Mouse (Mus musculus) myocyte (in vitro differentiated cells): ENCODE data around the gene Vps13d. TPM values are rescaled to one million over a fixed set of nuclear protein-coding genes. Genes with fewer than 3 reads are reported as not detected.
A peak's percentile ranks its signal among the peaks of the same experiment; 100 is the strongest.

Experiments
- H3K27me3 ChIP-seq: one replicate; pipeline ENCODE4 v1.6.1; 2011; ENCODE audit not compliant: control insufficient read depth, insufficient read depth, insufficient read length
- H3K36me3 ChIP-seq: one replicate; pipeline ENCODE4 v1.6.1; 2011; ENCODE audit not compliant: control insufficient read depth, insufficient read depth
- H3K4me2 ChIP-seq: one replicate; pipeline ENCODE4 v1.6.1; 2011; ENCODE audit warnings: low read depth, control low read depth
- H3K4me3 ChIP-seq: one replicate; pipeline ENCODE4 v1.5.1; 2011; ENCODE audit warnings: mild to moderate bottlenecking, control low read depth, moderate library complexity
- H3K79me2 ChIP-seq: one replicate; pipeline ENCODE4 v1.6.1; 2011; ENCODE audit not compliant: control insufficient read depth, insufficient read depth
- H3ac ChIP-seq: one replicate; pipeline ENCODE4 v1.6.1; 2011; ENCODE audit not compliant: control insufficient read depth, insufficient read length
- CEBPB ChIP-seq: IDR thresholded peaks from 2 replicates; pipeline ENCODE4 v1.6.1; 2011; ENCODE audit warnings: mild to moderate bottlenecking, moderate library complexity; ENCODE audit not compliant: poor library complexity, insufficient read depth, severe bottlenecking
- E2F4 ChIP-seq: IDR thresholded peaks from one replicate; pipeline ENCODE4 v1.6.1; 2011; ENCODE audit warnings: mild to moderate bottlenecking, control low read depth, moderate library complexity; ENCODE audit not compliant: insufficient read depth
- MAX ChIP-seq: IDR thresholded peaks from one replicate; pipeline ENCODE4 v1.6.1; 2011; ENCODE audit warnings: low read depth, mild to moderate bottlenecking, control low read depth
- MYOD1 ChIP-seq, 3 experiments: IDR thresholded peaks; one replicate each; pipeline ENCODE4 v1.6.1; 2011; ENCODE audit warnings: control low read depth in 2 of 3, low read depth in 2 of 3, mild to moderate bottlenecking in 2 of 3, moderate library complexity in 1 of 3; ENCODE audit not compliant: insufficient read length in 2 of 3, control insufficient read depth in 1 of 3
- MYOG ChIP-seq, 3 experiments: IDR thresholded peaks; one replicate each; pipeline ENCODE4 v1.6.1; 2011; ENCODE audit warnings: control low read depth in 2 of 3, low read depth in 2 of 3, mild to moderate bottlenecking in 2 of 3; ENCODE audit not compliant: insufficient read length in 2 of 3, control insufficient read depth in 1 of 3, insufficient read depth in 1 of 3
- POLR2A ChIP-seq: IDR thresholded peaks from one replicate; pipeline ENCODE4 v1.6.1; 2011; ENCODE audit warnings: low read depth, mild to moderate bottlenecking, control low read depth, moderate library complexity; ENCODE audit not compliant: insufficient read length
- POLR2AphosphoS2 ChIP-seq: IDR thresholded peaks from one replicate; pipeline ENCODE4 v1.6.1; 2011; ENCODE audit warnings: low read depth, control low read depth; ENCODE audit not compliant: insufficient read length
- REST ChIP-seq: IDR thresholded peaks from one replicate; pipeline ENCODE4 v1.6.1; 2011; ENCODE audit warnings: mild to moderate bottlenecking, control low read depth, moderate library complexity; ENCODE audit not compliant: insufficient read depth, insufficient read length
- SRF ChIP-seq: IDR thresholded peaks from one replicate; pipeline ENCODE4 v1.6.1; 2011; ENCODE audit warnings: low read depth; ENCODE audit not compliant: control insufficient read depth, insufficient read length
- TCF12 ChIP-seq: IDR thresholded peaks from one replicate; pipeline ENCODE4 v1.6.1; 2011; ENCODE audit warnings: mild to moderate bottlenecking, control low read depth; ENCODE audit not compliant: poor library complexity, insufficient read depth, severe bottlenecking
- TCF3 ChIP-seq: IDR thresholded peaks from one replicate; pipeline ENCODE4 v1.6.1; 2011; ENCODE audit warnings: low read depth, control low read depth; ENCODE audit not compliant: insufficient read length
- USF1 ChIP-seq: IDR thresholded peaks from one replicate; pipeline ENCODE4 v1.6.1; 2011; ENCODE audit warnings: low read depth, mild to moderate bottlenecking, control low read depth, moderate library complexity
- polyA plus RNA-seq: library from polyadenylated mRNA; unstranded; fragments of >200 nt; fragmentation: generic; extraction: Trizol; gene quantifications from one replicate; pipeline ENCODE4 v1.2.1, GENCODE M21; 2012; ENCODE audit warnings: missing spikeins

Gene Vps13d
- polyA plus RNA-seq, 1 experiment, result 20.0 TPM

DNA sequence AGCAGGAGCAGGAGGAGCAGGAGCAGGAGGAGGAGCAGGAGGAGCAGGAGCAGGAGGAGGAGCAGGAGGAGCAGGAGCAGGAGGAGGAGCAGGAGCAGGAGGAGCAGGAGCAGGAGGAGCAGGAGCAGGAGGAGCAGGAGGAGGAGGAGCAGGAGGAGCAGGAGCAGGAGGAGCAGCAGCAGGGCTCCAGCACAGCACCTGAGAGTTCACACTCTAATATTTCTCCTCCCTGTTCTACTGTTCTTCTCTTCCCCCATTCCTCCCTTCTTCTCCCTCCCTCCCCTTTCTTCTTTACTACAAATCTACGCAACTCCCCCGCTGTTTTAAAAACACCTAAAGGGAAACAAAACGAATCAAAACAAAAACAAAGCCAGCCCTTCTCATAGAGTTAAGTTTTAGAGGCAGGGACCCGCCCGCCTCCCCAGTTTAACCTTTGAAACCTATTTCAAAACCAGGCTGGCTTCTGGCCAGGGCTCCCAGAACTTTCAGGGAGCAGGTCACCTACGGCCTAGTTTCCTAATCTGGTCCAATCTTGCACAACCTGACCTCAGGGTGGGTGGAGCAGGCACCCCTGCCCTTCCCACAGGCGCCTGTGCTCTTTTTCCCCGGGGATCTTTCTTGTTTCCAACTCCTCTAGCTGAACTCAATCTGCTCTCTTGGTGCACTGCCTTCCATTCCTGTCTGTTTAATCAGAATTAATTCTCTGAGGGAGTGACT lies 234.5 kb downstream of the Vps13d start:
- H3K27me3 ChIP-seq, result no peaks in the 10 kb centered on the region
- H3K79me2 ChIP-seq, result no peaks in the 10 kb centered on the region
- H3K36me3 ChIP-seq, result no peaks in the 10 kb centered on the region
- H3K4me2 ChIP-seq, result no peak overlapping the region
- no peak overlapping the region for H3K4me3 ChIP-seq
- H3ac ChIP-seq, result no peak overlapping the region
- TF ChIP-seq USF1 (no peak), MAX (no peak), CEBPB (no peak), SRF (no peak), MYOD1 (IDR thresholded peaks at IDR 0.05; ENCODE audit: control insufficient read depth in 1 of 3, insufficient read length in 2 of 3, low read depth in 2 of 3) (no peak), POLR2AphosphoS2 (no peak), REST (no peak), MYOG (IDR thresholded peaks at IDR 0.05; ENCODE audit: control insufficient read depth in 1 of 3, insufficient read depth in 1 of 3, insufficient read length in 2 of 3, low read depth in 2 of 3) (no peak), TCF3 (no peak), E2F4 (no peak), POLR2A (no peak), TCF12 (no peak)

DNA sequence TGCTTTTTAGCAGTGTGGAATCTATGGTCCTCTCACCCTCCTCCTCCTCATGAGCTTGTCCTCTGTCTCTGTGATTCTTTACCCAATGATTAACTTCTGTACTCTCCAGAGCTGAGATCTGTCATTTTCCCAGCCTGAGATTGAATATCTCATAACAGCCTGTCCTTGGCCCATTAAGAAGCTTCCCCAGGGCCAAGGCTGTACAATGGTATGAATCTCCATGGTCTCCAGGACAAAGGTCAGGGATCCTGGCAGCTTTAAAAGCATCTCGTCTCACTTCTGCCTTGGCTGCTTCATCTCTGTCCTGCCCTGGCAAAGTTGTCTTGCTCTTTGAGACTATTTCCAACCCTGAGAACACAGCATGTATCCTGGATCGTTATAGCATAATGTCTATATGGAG lies 237.1 kb downstream of the Vps13d start:
- Histone ChIP-seq H3K79me2 (no peaks in the 10 kb centered on the region), H3K27me3 (no peaks in the 10 kb centered on the region), H3K36me3 (no peaks in the 10 kb centered on the region), H3K4me2 (no peak overlapping the region), H3ac (no peak overlapping the region), H3K4me3 (no peak overlapping the region)
- TF ChIP-seq MAX (no peak), MYOD1 (IDR thresholded peaks at IDR 0.05; ENCODE audit: control insufficient read depth in 1 of 3, insufficient read length in 2 of 3, low read depth in 2 of 3) (no peak), SRF (no peak), USF1 (no peak), CEBPB (no peak), POLR2A (no peak), TCF12 (no peak), E2F4 (no peak), REST (no peak), TCF3 (no peak), MYOG (IDR thresholded peaks at IDR 0.05; ENCODE audit: control insufficient read depth in 1 of 3, insufficient read depth in 1 of 3, insufficient read length in 2 of 3, low read depth in 2 of 3) (no peak), POLR2AphosphoS2 (no peak)

GRCm38 (mm10) chr4:144957186-144957585 lies 237.6 kb downstream of the Vps13d start:
- H3K36me3 ChIP-seq, result no peaks in the 10 kb centered on the region
- H3K4me3 ChIP-seq, result no peak overlapping the region
- H3ac ChIP-seq, result no peak overlapping the region
- H3K79me2 ChIP-seq, result no peaks in the 10 kb centered on the region
- H3K4me2 ChIP-seq, result no peak overlapping the region
- TF ChIP-seq E2F4, result no peak
- 0 out of 2 replicates have a peak, but pooled peaks have one; percentile 40 for TF ChIP-seq CEBPB
- no peaks in the 10 kb centered on the region for H3K27me3 ChIP-seq

GRCm38 (mm10) chr4:144956293-144956692 lies 238.5 kb downstream of the Vps13d start:
- no peaks in the 10 kb centered on the region for H3K36me3 ChIP-seq
- no peak overlapping the region for H3ac ChIP-seq
- no peaks in the 10 kb centered on the region for H3K27me3 ChIP-seq
- TF ChIP-seq POLR2AphosphoS2 (no peak), TCF3 (no peak), TCF12 (no peak), MYOG (IDR thresholded peaks at IDR 0.05; ENCODE audit: control insufficient read depth in 1 of 3, insufficient read depth in 1 of 3, insufficient read length in 2 of 3, low read depth in 2 of 3) (no peak), CEBPB (no peak), REST (no peak), E2F4 (no peak), USF1 (no peak), MYOD1 (IDR thresholded peaks at IDR 0.05; ENCODE audit: control insufficient read depth in 1 of 3, insufficient read length in 2 of 3, low read depth in 2 of 3) (no peak), SRF (no peak)
- H3K79me2 ChIP-seq, result no peaks in the 10 kb centered on the region
- no peak overlapping the region for H3K4me2 ChIP-seq
- H3K4me3 ChIP-seq, result no peak overlapping the region

GRCm38 (mm10) chr4:144955863-144956262 lies 238.9 kb downstream of the Vps13d start:
- Histone ChIP-seq H3K4me2 (no peak overlapping the region), H3K27me3 (no peaks in the 10 kb centered on the region), H3ac (no peak overlapping the region)

More at GRCm38 (mm10) chr4:144955863-144956262, 238.9 kb downstream of the Vps13d start:
- H3K4me3 ChIP-seq, result no peak overlapping the region
- H3K79me2 ChIP-seq, result no peaks in the 10 kb centered on the region
- no peaks in the 10 kb centered on the region for H3K36me3 ChIP-seq
- peak; percentile 80 for TF ChIP-seq CEBPB
- TF ChIP-seq USF1, result no peak
